Mouse (Mus musculus) left cerebral cortex, postnatal 14 days (tissue): ENCODE measurements at regions not wholly inside any gene's neighbourhood (a gene's known extent, or its start where the extent isn't known, plus 50 kb on each side); places are given as distances from the start of the nearest gene placed in this dataset.
"Not testable (repeated sequence)": the region's sequence is repeated elsewhere in the genome, so short reads cannot be mapped to it uniquely, and the experiment has no call there.

Experiments used
- DNase-seq, 2 experiments: peaks; one replicate each; pipeline ENCODE4 v3.0.0; 2021 to 2022; ENCODE audit warnings: low spot score in 2 of 2, mixed read lengths in 1 of 2
- intact Hi-C: fragments of 180-260 bp; cut with DNase I; formaldehyde crosslinking; loops from one replicate; pipeline ENCODE4 v1.15.1; 2025

DNA sequence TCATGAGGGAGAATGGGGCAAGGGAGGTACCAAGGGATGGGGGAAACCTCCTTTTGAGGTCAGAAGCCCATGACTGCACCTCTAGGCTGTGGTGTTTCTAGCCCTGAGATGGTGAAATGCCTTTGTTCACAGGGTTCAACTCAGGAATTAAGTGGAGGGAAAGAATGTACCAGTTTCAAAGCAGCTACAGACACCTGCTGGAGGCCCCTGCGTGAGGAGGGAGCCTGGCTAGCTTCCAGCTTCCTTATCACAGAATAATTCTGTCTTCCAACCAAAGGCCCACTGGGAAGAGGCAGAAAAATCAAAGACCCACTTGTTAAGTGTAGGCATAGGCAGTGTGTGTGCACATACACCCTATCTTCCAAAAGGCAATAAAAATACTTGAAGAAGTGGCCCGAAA lies 150.6 kb downstream of the Srek1 start:
- DNase-seq, result no peak
- intact Hi-C loops, result no loop called here

DNA sequence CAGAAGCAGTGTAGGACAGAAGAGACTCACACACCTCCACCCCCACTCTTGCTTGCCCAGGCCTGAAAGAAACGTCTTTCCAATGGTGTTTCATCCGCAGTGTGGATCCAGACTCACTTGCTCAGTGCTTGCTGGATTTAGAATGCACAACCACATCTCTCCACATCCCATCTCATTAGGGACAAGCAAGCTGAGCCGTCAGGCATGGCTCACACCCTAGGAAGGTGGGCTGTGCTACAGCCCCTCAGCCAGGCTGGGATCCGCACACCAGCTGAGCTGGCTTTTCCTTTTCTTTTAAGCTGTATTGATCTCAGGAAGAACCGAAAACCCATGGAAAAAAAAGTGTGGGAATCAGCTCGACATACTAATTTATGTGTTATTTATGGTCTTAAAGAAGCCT lies 151.1 kb downstream of the Srek1 start:
- DNase-seq, result no peak

DNA sequence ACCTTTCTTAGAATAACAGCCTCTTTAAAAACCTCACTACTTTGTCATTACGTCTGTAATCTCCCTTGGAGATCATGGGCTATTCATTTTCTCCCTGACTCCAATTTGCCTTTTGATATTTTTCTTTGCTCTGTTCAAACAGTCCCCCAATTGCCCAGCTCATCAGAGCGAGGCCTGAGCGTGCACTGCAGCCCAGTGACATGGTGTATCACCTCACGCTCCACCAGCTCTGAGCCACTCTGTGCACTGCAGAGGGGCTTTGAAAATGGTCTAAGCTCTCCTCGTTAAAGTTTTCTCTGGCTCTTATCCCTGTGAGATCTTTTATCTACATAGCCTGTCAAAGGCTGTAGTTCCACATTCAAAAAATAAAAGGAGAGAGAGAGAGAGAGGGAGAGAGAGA lies 152.1 kb downstream of the Srek1 start:
- no peak for DNase-seq
- intact Hi-C loops, result no loop called here

More for the DNA sequence above, 151.1 kb downstream of the Srek1 start:
- intact Hi-C loops, result no loop called here

DNA sequence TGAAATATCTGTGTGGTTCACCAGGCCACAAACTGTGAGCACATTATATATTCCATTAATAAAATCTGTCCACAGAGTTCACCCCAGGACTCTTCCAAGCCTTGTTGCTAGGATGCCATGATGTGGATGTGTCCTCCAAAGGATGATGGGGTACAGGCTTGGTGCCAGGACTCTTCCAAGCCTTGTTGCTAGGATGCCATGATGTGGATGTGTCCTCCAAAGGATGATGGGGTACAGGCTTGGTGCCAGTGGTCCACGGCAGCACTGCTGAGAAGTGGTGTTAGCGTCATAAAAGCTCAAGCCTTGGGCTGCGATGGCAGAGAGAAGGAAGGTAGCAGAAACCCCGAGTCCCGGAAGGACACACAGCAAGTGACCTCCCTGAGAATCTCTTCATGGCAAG lies 153.4 kb downstream of the Srek1 start:
- DNase-seq, intact Hi-C loops: not testable (repeated sequence)

DNA sequence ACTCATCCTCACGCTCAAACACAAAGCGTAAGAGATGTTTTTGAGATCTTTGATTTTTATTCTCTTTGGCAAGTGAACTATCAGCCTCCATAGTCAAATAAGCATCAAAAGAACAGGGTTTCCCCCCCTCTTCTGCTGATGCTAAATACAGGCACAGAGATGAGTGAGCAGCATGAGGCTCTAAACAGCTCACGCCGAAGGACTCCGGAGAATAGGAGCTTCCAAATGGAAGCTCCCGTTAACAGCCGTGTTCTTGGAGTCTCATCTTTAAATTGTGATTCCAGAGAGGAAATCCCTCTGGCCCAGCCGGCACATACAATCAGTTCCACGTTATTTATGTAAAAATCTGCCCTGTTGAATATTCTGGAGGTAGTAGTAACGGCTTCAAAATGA lies 161.1 kb downstream of the Srek1 start:
- DNase-seq, result peak in 1 of 2 experiments; percentile 6
- intact Hi-C loops, result no loop called here

DNA sequence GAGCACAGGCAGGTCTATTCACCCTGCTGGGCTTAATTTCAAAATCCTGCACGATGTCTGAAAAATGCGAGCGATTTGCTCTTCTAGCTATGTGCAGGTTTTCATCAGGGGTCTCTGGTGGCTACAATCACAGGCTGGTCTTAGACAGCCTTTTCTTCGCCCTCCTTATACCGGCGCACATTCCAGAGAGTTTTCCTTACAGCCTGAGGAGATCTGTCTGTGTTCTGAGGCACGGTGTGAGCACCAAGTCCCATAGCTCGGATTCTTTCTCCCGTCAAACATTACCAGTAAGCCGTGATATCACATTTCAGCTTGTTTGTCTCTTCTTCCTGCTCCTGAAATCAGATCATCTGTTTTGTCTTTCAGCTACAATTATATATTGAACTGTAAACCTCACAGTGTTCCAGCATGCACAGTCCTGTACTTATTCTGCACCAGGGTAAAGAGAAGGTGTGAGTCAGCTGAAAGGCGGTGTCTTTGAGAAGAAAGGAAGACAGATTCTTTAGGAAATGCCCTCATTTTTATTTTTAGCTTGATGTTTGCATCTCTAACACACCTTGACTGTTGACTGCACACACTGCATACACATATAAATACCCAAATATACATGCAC lies 161.6 kb downstream of the Srek1 start:
- intact Hi-C loops, result no loop called here
- peak in 1 of 2 experiments; percentile 12 for DNase-seq

DNA sequence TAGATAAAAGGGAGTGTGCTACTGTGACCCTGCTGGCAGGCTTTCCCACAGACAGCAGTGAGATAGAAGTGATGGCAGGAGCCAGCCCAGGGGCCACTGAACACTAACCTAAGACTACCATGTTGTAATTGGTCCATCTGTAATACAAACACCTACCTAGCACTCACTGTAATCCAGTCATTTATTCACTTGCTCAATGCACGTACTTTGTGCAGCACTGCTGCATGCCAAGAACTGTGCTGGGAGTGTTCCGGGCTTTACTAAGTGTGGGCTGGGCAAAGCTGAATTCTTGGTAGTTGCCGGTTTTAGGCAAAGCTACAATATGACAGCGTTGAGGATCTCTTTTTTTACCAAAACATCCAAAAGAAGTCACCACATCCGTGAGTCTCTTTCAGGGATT lies 172.1 kb downstream of the Srek1 start:
- no peak for DNase-seq
- intact Hi-C loops, result no loop called here

DNA sequence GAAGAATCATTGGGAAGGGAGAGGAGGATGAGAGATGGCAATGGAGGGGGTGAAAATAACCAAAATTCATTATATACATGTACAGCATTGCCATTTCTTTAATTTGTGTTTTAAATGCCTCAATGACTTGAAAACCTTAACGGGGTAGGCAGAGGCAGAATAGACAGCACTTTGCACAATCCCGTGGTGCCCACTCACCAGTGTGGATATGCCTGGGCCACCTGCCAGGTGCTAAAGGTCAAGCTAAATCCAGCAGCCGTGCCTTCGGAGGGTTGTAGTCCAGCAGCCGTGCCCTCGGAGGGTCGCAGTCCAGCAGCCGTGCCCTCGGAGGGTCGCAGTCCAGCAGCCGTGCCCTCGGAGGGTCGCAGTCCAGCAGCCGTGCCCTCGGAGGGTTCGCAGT lies 182.0 kb downstream of the Srek1 start:
- DNase-seq, result no peak
- intact Hi-C loops, result no loop called here

DNA sequence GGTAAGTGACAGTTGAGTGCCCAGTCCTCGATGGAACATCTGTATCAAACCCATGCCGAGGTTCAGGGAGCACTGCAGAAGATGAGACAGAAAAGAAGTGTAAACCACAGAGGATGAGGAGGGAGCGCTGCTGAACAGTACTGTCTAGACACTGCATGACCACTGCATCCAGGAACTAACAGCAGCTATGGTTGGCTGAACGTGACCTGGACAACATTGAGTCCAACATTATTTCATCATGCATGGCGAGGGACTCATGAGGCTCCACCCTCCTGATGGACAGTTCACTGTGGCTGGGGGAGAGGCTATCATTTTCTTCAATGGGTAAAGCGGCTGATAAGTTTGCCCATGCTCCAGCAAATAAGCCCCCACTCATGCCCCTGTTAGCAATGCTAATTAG lies 182.5 kb downstream of the Srek1 start:
- intact Hi-C loops, result no loop called here
- no peak for DNase-seq

DNA sequence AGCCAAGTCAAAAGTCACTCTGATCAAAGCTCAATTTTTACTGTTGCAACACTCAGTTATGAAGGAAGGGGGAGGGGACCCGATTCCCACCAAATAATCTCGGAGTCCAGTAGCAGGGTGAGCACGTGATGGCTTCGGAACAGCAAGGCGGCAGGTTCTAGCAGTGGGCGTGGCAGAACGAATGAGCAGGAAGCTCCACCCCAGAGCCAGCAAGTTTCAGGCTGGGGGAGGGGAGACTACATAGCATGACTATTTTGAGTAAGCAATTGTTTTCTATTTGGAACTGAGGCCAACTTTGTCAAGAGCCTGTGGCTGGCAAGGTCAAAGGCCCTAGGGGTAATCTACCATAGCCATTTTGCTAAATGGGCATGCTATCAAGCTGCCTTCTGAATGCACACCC lies 183.0 kb downstream of the Srek1 start:
- intact Hi-C loops, result not testable (repeated sequence)

DNA sequence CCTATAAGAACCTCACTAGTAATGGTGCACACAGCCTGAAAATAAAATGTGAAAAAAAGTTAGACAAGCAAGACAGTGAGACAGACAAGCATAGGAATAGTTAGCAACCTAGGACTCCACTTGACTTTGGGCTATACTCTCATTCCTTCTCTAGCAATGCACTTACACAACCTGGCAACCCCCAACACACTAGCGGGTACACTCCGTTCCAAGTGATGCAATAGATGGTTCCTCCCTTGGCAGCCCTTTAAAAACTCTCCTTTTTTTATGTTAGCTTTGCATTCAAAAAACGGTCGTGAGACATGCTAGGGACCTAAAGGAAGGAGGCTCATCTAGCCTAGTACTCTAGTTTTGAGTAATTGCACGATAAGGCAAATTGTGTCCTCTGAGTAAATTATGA lies 184.8 kb downstream of the Srek1 start:
- DNase-seq, result no peak
- intact Hi-C loops, result no loop called here

More for the DNA sequence above, 183.0 kb downstream of the Srek1 start:
- not testable (repeated sequence) for DNase-seq

DNA sequence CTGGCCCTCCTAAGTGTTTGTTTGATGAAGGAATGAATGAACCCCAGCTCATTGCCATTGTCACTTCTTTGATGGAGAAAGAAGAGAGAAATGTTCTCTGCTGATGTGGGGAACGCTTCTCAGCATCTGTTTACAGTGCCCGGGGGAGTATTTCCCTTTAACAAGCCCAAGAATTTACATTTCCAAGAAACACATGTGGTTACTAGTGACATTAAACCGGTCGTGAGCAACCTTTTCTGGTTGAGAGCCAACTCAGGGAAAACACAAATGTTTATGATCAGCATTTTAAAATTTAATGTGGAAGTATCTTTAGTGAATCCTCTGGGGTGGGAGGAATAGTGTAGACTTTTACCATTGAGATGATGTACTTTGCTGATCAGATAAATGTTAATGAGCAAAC lies 197.6 kb downstream of the Srek1 start:
- intact Hi-C loops, result no loop called here
- DNase-seq, result no peak

DNA sequence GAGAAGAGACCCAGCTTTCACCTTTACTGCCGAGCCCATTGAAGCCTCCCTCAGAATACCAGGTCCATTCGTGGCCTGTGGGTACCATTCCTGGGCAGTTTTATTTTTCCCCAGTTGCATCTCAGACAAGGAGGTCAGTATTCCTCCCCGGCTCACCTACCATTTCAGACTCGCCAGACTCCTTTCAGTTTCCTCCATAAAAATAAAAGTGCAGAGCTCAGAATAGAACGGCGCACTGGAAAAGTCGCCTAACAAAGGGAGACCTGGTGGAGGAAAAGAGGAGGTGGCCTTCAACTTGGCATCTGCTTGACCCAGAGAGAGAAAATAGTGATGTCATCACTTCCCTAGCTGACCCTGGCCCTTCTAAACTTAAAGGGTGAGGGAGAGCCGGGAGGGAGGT lies 209.7 kb downstream of the Srek1 start:
- intact Hi-C loops, result no loop called here
- no peak for DNase-seq

DNA sequence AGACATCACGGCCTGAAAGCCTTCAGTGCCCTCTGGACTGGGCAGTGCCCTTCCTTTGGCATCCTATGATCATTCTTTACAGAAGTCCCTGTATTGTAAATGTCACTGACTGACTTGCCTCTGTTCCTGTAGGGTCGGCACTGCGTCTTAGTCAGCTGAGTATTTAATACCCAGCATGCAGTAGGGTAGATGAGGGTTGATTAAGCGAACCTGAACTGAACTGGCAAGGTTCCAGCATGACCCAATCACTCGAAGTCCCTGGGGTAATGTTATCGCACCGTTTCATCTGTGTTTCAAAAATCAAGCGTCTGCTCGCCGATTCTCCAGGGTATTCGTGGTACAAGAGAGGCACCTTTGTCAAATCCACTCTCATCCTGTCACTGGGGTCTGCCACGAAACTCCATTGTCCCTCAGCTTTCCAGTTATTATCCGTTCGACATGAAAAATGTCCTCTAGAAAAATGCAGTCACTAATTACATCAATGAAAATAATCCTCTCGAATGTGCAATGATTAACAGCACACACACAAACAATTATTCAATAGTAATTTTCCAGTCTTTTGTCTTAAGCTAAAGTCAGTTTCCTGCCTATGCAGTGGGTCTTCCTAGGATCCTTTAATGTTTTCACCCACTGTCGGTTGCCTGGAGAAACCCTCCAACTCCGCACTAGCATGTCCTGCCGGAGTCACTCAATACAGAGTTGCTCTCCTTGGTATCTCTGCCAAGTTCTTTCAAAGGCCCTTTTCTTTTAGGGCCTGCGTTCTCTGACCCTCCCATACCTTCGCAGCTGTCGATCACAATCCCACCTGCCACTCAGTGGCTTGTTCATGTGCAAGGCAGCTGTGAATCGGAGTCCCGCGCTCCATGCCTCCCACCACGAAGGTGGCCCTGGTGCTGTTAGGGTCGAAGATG lies 212.4 kb downstream of the Srek1 start:
- intact Hi-C loops, result no loop called here
- no peak for DNase-seq

DNA sequence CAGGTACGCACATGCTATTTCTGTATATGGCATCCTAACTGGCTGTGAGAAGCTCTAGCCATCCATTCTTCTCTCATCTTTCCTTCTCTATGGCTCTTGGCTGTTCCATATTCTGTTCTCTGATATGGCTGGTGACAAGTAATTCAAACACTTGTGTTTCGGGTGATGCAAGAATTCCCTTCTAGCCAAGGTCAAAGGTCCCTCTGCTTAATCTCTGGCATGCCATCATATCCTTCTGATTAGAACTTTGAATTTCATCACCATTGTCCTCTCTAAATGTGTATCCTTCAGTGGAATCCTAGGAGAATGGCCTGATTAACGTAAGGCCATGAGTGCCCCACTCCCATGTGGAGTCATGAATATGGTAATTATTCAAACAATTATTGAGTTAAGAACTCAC lies 215.5 kb downstream of the Srek1 start:
- intact Hi-C loops, result no loop called here
- no peak for DNase-seq

DNA sequence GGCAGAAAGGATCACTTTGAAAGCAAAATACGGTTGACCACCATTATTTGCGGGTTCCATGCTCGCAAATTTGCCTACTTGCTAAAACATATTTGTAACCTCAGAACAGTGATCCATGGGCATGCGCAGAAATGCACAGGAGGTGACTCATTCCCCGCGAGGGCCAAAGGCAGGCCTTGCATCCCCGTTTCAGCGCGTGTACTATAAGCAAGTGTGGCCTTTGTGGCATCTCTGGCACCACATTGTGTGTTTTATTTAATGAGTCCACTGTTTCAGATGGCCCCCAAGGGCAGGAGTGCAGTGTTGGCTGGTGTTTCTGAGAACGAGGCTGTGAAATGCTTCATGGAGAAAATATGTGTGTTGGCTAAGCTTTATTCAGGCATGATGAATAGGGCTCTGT lies 205.3 kb upstream of the Mast4 start:
- intact Hi-C loops, result no loop called here
- no peak for DNase-seq

DNA sequence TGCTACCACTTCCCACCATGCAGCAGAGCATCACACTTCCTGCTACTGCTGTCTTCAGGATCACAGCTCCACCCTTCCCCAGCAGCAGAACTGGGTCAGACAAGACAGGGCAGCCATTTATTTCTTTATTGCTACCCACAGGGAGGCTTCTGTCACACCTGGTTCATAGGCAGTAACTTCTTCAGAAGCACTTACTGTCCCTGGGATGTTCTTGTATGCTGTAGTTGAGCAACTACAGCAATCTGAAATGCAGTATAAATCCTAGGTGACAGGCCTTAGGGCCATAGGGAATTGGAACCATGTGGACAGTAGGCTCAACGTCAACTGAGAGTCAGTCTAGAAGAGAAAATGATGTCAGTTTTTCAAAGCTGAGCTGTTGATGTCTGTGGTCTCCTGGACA lies 179.5 kb upstream of the Mast4 start:
- intact Hi-C loops, result no loop called here
- DNase-seq, result no peak

DNA sequence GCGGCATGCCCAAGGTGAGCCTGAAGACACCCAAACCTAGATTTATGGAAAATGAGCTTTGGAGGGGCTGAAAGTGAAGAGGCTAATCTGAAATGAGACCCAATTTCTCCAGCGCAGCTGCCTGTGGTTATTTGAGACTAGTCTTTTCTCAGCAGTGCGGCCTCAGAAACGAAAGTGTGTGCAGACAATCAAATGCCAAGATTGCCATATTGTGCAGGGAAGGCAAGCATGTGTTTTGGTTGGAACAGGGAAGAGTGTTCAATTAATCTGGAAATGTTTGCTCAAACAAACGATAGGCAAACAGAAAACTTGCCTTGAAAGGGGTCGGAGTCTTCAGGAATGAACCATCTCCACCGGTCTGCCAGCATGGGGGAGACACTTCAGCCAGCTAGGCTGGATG lies 178.2 kb upstream of the Mast4 start:
- intact Hi-C loops, result no loop called here
- DNase-seq, result no peak

DNA sequence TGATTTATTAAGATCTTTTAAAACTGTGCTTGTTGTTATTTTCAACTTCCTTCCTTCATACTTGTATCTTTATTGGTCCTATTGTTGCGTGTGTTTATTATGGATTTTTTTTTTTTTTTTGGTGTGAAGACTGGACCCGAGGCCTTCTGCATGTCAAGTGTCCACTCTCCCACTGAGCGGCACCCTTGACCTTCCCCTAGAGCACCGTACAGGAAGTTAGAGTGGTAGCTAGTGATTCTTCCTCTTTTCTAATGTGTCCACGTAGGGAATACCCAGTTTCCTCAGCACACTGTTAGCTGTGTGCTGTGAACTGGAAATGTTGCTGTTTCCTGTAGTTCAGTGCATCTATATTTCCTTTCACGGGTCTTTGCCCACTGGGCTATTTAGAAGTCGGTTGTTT lies 170.7 kb upstream of the Mast4 start:
- DNase-seq, result no peak
- intact Hi-C loops, result no loop called here

DNA sequence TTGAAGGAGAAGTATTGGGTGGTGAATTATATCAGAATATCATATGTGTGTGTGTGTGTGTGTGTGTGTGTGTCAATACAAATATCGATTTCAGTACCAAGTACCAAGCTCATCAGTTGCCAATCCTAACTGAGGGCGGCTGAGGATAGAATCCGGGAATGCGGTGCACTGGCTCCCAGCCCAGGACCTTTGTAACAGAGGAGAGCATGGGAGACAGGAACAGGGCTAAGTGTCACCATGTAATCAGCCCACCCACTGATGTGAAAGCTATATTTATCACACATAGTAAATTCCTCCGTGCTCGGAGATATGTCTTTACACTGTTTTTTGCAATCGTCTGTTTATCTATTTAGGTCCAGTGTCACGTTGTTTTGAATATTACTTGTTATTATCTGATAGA lies 165.1 kb upstream of the Mast4 start:
- no peak for DNase-seq
- intact Hi-C loops, result no loop called here

DNA sequence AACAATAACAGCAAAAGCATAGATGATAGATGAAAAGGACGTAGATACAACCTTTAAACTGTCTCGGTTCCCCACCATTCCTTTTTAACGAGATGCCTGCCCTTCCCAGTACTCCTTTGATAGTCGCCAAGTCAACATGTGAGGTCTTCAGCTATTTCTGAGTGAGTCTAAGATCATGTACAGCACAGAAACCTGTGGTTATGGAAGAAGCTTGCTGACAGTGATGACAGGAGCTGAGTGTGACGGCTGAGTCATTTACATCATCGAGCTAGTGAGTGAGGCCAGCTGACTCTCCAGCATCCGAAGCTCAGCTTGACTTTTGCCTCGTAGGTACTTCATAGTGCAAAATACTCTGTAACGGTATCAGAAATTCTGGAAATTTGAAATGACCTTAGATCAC lies 160.1 kb upstream of the Mast4 start:
- intact Hi-C loops, result no loop called here
- DNase-seq, result no peak
